Mouse (Mus musculus) pancreas, adult 10 weeks (tissue): ENCODE data around the gene Tmbim1. TPM values are rescaled to one million over a fixed set of nuclear protein-coding genes. Genes with fewer than 3 reads are reported as not detected.

Source experiments
- polyA plus RNA-seq: library from polyadenylated mRNA; stranded (reverse); fragments of 350-450 nt; fragmentation: Illumina TruSeq; extraction: RNeasy Lipid Tissue Mini Kit (QIAGEN cat#74804); gene quantifications from one replicate; pipeline ENCODE4 v1.2.3, GENCODE M21; 2015; ENCODE audit warnings: low read depth, low replicate concordance; ENCODE audit not compliant: insufficient read depth

Gene Tmbim1
- 20.6 TPM for polyA plus RNA-seq

GRCm38 (mm10) chr1:74305522-74305921, at the start of gene Tmbim1:
Tmbim1 (minus strand) TSS chr1:74305622.

GRCm38 (mm10) chr1:74284543-74285160, 20.8 kb downstream of the Tmbim1 start, which contains the start of the genes Aamp and Pnkd:
Aamp (minus strand) TSS chr1:74284738.
Pnkd (plus strand) TSS chr1:74284930.

GRCm38 (mm10) chr1:74278538-74278937, 26.9 kb downstream of the Tmbim1 start, which contains the start of gene Gpbar1:
Gpbar1 (plus strand) TSS chr1:74278550.

Other genes starting within 250 kb of the Tmbim1 start
- 30.5 TPM for gene Tns1, start 181.2 kb downstream of the Tmbim1 start, polyA plus RNA-seq
- 1.9 TPM for gene Rufy4, start 180.1 kb downstream of the Tmbim1 start, polyA plus RNA-seq
- not detected for gene Cxcr2, start 151.6 kb downstream of the Tmbim1 start, polyA plus RNA-seq
- not detected for gene Cxcr1, start 111.0 kb downstream of the Tmbim1 start, polyA plus RNA-seq
- gene Arpc2, start 69.5 kb downstream of the Tmbim1 start, polyA plus RNA-seq, result 46.6 TPM
- gene Gpbar1, start 27.1 kb downstream of the Tmbim1 start, polyA plus RNA-seq, result not detected
- gene Aamp, start 20.9 kb downstream of the Tmbim1 start, polyA plus RNA-seq, result 30.0 TPM
- 19.8 TPM for gene Pnkd, start 20.7 kb downstream of the Tmbim1 start, polyA plus RNA-seq
- not detected for gene Catip, start 56.5 kb upstream of the Tmbim1 start, polyA plus RNA-seq
- gene Slc11a1, start 69.6 kb upstream of the Tmbim1 start, polyA plus RNA-seq, result 7.4 TPM
- 23.8 TPM for gene Ctdsp1, start 85.9 kb upstream of the Tmbim1 start, polyA plus RNA-seq
- 4.9 TPM for gene Vil1, start 103.8 kb upstream of the Tmbim1 start, polyA plus RNA-seq
- 3.5 TPM for gene Cnot9, start 200.4 kb upstream of the Tmbim1 start, polyA plus RNA-seq
- not detected for gene Plcd4, start 237.3 kb upstream of the Tmbim1 start, polyA plus RNA-seq
- gene Usp37, start 238.7 kb upstream of the Tmbim1 start, polyA plus RNA-seq, result 1.4 TPM